Mouse (Mus musculus) large intestine, adult 2 months (tissue): ENCODE data around the gene Cphx2. TPM values are rescaled to one million over a fixed set of nuclear protein-coding genes. Genes with fewer than 3 reads are reported as not detected.
"Not testable (repeated sequence)": the region's sequence is repeated elsewhere in the genome, so short reads cannot be mapped to it uniquely, and the experiment has no call there.

ENCODE experiments used
- DNase-seq: peaks from one replicate; pipeline ENCODE4 v3.0.0-alpha.2; 2012; ENCODE audit warnings: low read depth, low spot score
- WGBS: fragments of 180-500 bp; shearing (Covaris S2); methylation state at CpG from one replicate; pipeline ENCODE4 v1.1.7; 2018; 5-methylcytosine and 5-hydroxymethylcytosine counted together
- polyA plus RNA-seq: library from polyadenylated mRNA; depleted of rRNA; stranded (reverse); fragments of >200 nt; gene quantifications from 2 replicates; pipeline ENCODE4 v1.2.3, GENCODE M21; 2012; rRNA removed

Cphx2 gene
- polyA plus RNA-seq = not detected in 2 replicates

- DNase-seq = not testable (repeated sequence)
- WGBS = no CpG with 5 or more reads among the region's 6 CpGs
Observed at GRCm38 (mm10) chr14:26081216-26081615, at the start of gene Cphx2. Cphx2 (plus strand) TSS chr14:26081516.

GRCm38 (mm10) chr14:26034364-26034763, 47.0 kb upstream of the Cphx2 start:
- no CpG with 5 or more reads among the region's 3 CpGs for WGBS
- DNase-seq = not testable (repeated sequence)

DNA sequence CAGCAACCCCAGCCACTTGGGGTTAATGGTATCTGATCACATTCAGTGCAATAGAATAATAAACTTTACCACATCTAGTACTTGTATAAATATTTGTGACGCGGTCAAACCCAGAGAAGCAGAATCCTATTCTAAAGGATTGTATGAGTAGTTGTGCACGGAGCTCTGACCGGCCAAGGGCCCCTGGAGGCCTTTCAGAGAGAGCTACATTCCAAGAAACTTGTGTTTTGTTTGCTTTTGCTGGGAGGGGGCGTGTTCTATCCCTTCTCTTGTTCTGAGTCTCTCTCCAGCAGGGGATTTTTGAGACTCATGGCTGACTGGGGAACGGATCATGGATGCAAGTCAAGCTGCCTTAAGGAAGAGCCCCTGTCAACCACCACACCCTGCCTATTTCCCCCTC, 45.9 kb upstream of the Cphx2 start:
- WGBS = no CpG with 5 or more reads among the region's 6 CpGs
- not testable (repeated sequence) for DNase-seq

DNA sequence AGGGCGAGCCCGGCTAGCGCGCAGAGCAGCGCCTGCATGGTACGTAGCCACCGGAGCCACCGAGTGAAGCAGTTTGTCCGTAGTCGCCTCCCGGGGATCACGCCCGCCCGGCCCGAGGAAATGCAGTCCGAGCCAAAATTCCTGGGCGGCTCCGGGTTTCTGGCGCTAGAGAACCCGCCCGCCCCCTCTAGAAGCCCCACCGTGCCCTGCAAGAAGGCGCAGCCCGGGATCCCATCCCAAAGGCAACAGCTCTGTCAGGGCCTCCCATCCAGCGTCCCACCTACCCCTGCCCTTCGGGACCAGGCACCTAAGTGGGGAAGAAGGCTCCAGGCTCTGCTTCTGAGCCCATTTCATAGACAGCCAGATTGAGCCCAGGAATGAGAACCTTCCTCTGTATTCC, 38.7 kb upstream of the Cphx2 start, which contains the start of gene Gm9780:
Gm9780 (minus strand) TSS at position 101 of the 400 bp plus-strand sequence.
- WGBS = no CpG with 5 or more reads among the region's 26 CpGs
- DNase-seq = not testable (repeated sequence)

DNA sequence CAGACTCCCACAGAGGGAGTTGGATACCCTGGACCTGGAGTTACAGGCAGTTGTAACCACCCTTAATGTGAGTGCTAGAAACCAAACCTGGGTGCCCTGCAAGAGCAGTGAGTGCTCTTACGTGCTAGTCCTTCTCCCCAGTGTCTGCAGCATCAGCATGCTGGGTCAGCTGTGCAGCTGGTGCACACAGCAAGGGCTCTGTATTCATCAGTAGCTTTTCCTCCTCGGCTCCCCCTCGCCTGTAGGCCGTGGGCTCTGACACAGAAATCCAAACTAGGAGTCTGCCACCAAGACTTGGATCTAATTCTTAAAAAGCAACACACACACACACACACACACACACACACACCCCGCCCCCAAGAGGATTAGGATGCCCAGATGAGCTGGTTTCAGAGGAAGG, 36.3 kb upstream of the Cphx2 start:
- DNase-seq = not testable (repeated sequence)
- no CpG with 5 or more reads among the region's 5 CpGs for WGBS

DNA sequence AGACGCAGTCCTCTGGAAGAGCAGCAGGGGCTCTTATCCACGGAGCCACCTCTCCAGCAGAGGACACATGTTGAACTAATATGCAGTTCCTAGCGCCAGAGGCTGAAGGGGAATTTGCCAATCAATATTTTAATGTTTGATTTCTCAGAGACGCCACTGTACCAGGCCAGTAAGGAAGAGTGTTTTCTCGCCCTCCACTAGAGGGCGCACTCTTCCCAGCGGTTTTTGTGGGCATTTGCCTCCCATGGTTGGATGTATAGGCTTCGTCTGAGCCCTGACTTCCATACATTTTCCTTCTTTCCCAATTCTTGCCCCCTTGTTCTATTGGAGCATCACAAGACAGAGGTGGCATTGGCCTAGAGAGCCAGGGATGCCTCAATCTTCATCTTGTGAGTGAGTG, 34.3 kb upstream of the Cphx2 start:
- WGBS = no CpG with 5 or more reads among the region's 8 CpGs
- not testable (repeated sequence) for DNase-seq

GRCm38 (mm10) chr14:26048767-26049166, 32.5 kb upstream of the Cphx2 start:
- no CpG with 5 or more reads among the region's 9 CpGs for WGBS
- DNase-seq = not testable (repeated sequence)

DNA sequence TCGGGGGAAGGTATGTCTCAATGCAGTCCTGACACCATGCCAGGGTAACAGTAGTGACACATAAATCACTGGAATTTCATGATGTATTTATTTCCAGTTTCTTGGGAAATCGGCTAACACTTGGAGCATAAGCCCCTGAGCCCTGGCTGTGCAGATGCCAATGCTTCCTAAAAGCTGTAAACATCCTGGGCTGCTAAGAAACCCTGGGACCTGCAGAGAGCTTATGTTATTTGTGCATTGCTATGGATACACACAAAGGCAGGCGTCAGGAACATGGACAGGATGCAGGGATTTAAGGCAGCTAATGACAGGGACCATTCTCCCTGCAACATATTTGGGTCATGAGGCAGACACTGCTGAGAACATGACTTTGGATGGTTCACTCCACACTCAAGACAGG, 23.1 kb upstream of the Cphx2 start:
- WGBS = no CpG with 5 or more reads among the region's 3 CpGs
- not testable (repeated sequence) for DNase-seq

- DNase-seq = not testable (repeated sequence)
- WGBS = no CpG with 5 or more reads among the region's 6 CpGs
Observed at GRCm38 (mm10) chr14:26059362-26059761, 22.0 kb upstream of the Cphx2 start.

DNA sequence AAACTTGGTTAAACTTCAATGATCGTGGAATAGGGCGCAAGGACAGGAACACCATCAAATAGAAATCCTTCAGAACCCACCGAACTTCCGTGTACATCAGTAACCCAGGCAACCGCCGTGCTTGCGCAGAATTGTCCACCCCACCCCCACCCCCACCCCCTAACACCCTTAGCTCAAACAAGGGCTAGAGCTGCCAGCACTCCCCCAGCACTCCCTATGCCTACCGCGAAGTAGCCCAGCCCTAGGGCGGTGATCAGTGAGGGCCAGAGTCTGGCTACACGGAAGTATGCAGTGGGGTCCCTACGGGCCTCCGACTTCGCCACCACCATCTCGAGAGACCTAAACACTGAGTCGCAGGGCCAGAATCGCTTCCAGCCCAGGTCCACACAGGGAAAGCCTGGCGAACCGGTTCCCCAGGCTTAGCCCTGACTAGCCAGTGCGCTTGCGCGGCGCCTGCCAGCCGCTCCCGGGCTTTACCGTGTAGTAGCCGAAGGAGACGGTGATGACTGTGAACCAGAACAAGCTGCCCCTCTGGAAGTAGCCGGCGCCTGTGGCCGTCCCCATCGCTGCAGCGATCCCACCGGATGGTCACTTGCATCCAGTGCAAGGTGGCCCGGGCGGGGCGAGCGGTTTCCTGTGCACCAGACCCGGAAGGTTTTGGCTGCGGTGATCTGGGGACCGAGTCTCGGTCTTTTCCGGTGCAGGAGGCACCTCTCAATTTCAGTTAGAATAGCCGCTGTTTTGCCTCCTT, 14.6 kb upstream of the Cphx2 start:
- WGBS = no CpG with 5 or more reads among the region's 44 CpGs

GRCm38 (mm10) chr14:26067325-26067633, 14.0 kb upstream of the Cphx2 start, which contains the start of gene Tmem254c:
Tmem254c (minus strand) TSS chr14:26067355.
- no CpG with 5 or more reads among the region's 10 CpGs for WGBS
- not testable (repeated sequence) for DNase-seq

More for the DNA sequence above, 14.6 kb upstream of the Cphx2 start:
- not testable (repeated sequence) for DNase-seq

DNA sequence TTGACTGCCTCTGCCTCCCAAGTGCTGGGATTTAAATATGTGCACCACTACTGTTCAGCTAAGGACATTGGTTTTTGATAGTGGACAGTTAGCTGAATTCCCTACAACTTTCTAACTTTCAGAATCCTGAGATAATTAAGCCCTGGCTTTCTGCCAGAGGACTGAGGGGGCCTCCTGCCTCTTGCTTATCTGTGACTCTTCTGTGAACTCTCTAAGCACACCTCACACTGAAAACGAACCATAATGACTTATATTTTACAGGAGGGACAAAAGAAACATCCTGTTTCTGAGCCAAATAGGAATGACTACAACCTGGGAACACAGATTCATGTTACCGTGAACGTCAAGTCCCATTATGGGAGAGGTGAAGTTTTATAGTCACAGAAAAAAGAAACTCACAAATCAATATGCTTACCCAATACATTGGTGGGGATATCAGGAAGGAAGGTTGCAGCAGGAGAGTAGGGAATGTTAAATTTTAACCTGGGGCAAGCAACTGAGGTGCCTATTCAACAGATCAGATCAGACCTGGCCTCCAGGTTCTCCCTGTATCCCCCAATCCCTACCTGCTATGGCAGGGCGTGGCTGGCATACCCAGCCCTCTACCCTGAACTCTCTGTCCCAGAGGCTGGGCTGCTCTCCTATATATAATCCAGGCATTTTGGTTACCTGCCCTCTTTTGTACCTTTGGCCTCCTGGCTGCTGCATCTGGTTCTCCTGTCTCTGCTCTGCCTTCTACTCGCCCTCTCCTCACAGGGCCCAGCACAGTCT, 4.5 kb upstream of the Cphx2 start:
- WGBS = no CpG with 5 or more reads among the region's 5 CpGs
- DNase-seq = not testable (repeated sequence)

DNA sequence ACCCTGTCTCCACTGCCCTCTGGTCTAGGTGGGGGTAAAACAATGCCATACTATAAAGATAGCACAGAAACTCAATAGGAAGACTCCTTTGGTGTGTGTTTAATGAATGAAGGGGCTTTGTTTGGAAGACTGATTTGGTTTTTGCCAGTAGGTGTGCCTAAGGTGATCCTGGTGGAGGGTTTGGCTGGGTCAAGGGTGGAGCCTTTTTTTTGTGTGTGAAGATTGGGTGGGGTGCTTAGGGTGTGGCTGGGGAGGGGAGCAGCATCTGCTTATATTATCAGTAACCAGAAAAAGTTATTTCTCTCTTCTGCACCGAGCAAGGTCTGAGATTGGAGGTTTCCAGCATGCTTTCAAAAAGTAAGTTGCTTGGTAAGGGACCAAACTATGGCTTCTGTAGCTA, 681 bp downstream of the Cphx2 start, which contains the start of gene Cphx3:
Cphx3 (plus strand) TSS at position 301 of the 400 bp plus-strand sequence.
- not testable (repeated sequence) for DNase-seq
- no CpG with 5 or more reads among the region's 1 CpGs for WGBS

DNA sequence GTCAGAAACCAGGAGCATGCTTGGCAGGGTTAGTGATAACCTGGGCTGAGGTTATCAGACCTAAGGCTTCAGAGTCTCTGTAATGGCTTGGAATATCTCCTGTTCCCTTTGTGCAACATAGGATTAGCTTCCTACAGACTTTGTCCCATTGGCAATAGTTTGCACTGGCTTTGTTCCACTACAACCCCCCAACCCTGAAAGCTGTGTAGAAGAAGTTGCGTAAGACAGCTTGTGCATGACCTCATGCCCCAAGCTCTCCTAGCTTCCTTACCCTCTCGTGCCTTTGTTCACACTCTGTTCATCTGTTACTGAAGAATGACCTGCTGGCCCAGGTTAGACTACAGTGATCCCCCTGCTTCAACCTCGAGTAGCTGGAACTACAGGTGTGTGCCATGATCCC, 16.3 kb downstream of the Cphx2 start:
- WGBS = no CpG with 5 or more reads among the region's 3 CpGs
- not testable (repeated sequence) for DNase-seq

DNA sequence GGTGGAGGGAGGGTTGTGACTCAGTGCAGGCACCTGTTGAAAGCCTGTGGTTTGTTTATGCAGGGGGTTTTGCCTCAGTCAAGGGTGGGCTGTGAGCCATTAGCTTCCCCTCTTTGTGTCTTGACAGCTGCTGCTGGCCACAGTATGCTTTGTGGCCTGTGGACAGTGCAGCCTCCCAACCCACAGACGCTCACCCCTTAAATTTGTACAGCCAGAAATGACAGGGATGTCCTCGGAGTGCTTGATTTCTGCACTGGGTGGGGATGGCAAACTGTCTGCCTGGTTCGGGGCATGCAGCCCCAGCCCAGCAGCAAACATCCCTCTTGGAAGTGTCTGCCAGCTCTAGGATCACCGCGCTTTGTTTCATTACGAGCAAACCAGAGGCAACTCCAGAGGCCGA, 36.8 kb downstream of the Cphx2 start, which contains the start of gene Duxbl2:
Duxbl2 (plus strand) TSS at position 200 of the 400 bp plus-strand sequence.
- no CpG with 5 or more reads among the region's 7 CpGs for WGBS

DNA sequence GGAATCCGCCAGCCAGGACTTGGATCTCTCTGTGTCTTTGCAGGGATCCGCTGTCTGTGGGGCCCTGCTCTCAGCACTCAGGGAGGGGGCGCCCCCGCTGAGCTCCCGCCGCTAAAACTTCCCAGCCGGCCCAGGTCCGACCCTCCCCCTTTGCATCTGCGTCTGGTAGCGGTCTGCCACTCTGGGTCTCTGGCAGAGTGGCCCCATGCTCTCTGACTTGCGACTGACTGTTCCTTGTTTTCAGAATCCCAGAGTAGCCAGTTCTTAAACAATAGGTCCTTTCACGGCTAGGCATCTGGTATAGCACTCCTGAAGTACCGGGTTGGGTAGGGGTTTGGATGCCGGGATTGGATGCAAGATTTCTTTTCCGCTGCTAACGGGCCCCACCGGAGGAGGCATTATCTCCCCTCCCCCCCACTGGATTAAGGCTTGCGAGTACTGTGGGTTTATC, 37.3 kb downstream of the Cphx2 start:
- no CpG with 5 or more reads among the region's 18 CpGs for WGBS
- DNase-seq = not testable (repeated sequence)

More for the DNA sequence above, 36.8 kb downstream of the Cphx2 start, which contains the start of gene Duxbl2:
- not testable (repeated sequence) for DNase-seq

DNA sequence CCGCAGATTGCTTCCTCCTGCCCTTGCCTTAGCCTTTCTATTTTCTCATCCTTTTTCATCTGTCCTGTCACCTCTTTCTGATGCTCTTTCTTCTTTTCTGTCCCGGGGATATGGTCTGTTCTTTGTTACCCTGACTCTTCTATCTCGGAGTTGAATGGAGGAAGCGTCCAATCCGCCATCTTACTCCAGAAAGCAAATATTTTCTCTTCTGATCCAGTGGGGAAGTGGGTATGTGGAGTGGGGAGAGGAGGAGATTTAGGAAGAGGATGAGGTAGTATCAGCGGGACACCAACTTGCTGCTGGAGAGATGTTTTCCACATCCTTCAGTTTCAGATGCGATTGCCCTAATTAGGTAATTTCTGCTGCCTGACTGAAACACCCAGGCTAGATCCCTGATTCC, 37.8 kb downstream of the Cphx2 start:
- DNase-seq = not testable (repeated sequence)
- no CpG with 5 or more reads among the region's 7 CpGs for WGBS
